Mouse (Mus musculus) CH12.LX (cell line): Measurements from ENCODE around the gene Hoxa13.

ENCODE experiments used
- BHLHE40 ChIP-seq: IDR thresholded peaks from 2 replicates; pipeline ENCODE4 v1.6.1; 2011; ENCODE audit warnings: mild to moderate bottlenecking, low read depth, low read length, improper control_type of control experiment
- MXI1 ChIP-seq: IDR thresholded peaks from 2 replicates; pipeline ENCODE4 v1.6.1; 2011; ENCODE audit warnings: mild to moderate bottlenecking, low read depth, low read length, improper control_type of control experiment
- POLR2A ChIP-seq: IDR thresholded peaks from 2 replicates; pipeline ENCODE4 v1.6.1; 2011; ENCODE audit warnings: low read depth, mild to moderate bottlenecking, improper control_type of control experiment, low read length
- POLR2AphosphoS2 ChIP-seq: IDR thresholded peaks from 2 replicates; pipeline ENCODE4 v1.6.1; 2011; ENCODE audit warnings: low read depth, low read length, improper control_type of control experiment
- SIN3A ChIP-seq: IDR thresholded peaks from 2 replicates; pipeline ENCODE4 v1.6.1; 2012; ENCODE audit warnings: low read length, improper control_type of control experiment, inconsistent platforms

DNA sequence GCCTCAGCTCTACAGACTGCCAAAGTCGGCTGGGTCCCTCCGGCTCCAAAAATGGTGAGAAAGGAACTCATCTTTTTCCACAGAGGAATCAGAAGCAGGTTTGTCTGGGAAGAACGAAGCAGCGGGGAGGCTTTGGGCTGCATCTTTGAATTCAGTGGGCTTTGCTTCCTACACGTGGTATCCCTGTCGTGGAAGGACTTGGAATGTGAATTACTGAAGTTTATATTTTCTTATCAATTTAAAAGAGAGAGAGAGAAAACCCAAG is 2.6 kb upstream of the Hoxa13 start:
- TF ChIP-seq POLR2A = no peak
- TF ChIP-seq MXI1 = no peak
- TF ChIP-seq SIN3A = no peak
- TF ChIP-seq POLR2AphosphoS2 = no peak
- no peak for TF ChIP-seq BHLHE40
